Mouse (Mus musculus) heart, adult 2 months (tissue): ENCODE results near the gene Stpg3.

Source experiments
- CTCF ChIP-seq: fragments of 200-600 bp; IDR thresholded peaks from 2 replicates; pipeline ENCODE4 v1.8.1; 2022; ENCODE audit warnings: antibody characterized with exemption, mild to moderate bottlenecking, moderate library complexity
- POLR2A ChIP-seq: fragments of 200-500 bp; IDR thresholded peaks from 2 replicates; pipeline ENCODE4 v1.6.1; 2011; ENCODE audit warnings: mild to moderate bottlenecking, low read depth, low read length, control low read depth; ENCODE audit not compliant: insufficient read depth

- TF ChIP-seq POLR2A (no peak), CTCF (no peak)
Observed at GRCm38 (mm10) chr2:25168665-25168978, 45.8 kb downstream of the Stpg3 start.
